Mouse (Mus musculus) neural tube, embryonic 15.5 days (tissue): Measurements from ENCODE around the gene Car14. TPM values are rescaled to one million over a fixed set of nuclear protein-coding genes. Genes with fewer than 3 reads are reported as not detected.

ENCODE experiments used
- ATAC-seq: fragments of 200-750 bp; cut with Nextera tagmentation; 2 replicates; pipeline ENCODE4 v1.8.0; 2017; ENCODE audit warnings: mild to moderate bottlenecking, moderate TSS enrichment, moderate library complexity; ENCODE audit not compliant: low FRiP score
- H3K27ac ChIP-seq: fragments of 300-500 bp; sonication (generic); replicated peaks from 2 replicates; pipeline ENCODE4 v1.5.1; 2015; ENCODE audit warnings: mild to moderate bottlenecking, inconsistent platforms
- H3K27me3 ChIP-seq: fragments of 300-500 bp; sonication (generic); replicated peaks from 2 replicates; pipeline ENCODE4 v1.6.1; 2015; ENCODE audit warnings: inconsistent platforms
- H3K36me3 ChIP-seq: fragments of 300-500 bp; sonication (generic); 2 replicates; pipeline ENCODE4 v1.6.1; 2015; ENCODE audit warnings: inconsistent platforms
- H3K4me1 ChIP-seq: fragments of 300-500 bp; sonication (generic); 2 replicates; pipeline ENCODE4 v1.6.1; 2015; ENCODE audit warnings: inconsistent platforms
- H3K4me2 ChIP-seq: fragments of 300-500 bp; sonication (generic); 2 replicates; pipeline ENCODE4 v1.6.1; 2015; ENCODE audit warnings: inconsistent platforms, mild to moderate bottlenecking, moderate library complexity
- H3K4me3 ChIP-seq: fragments of 300-500 bp; sonication (generic); replicated peaks from 2 replicates; pipeline ENCODE4 v1.5.1; 2015; ENCODE audit warnings: mild to moderate bottlenecking, inconsistent platforms
- H3K9ac ChIP-seq: fragments of 300-500 bp; sonication (generic); replicated peaks from 2 replicates; pipeline ENCODE4 v1.6.1; 2015; ENCODE audit warnings: mild to moderate bottlenecking, inconsistent platforms
- H3K9me3 ChIP-seq: fragments of 300-500 bp; sonication (generic); replicated peaks from 2 replicates; pipeline ENCODE4 v1.6.1; 2016; ENCODE audit warnings: inconsistent platforms
- WGBS: fragments of 180-500 bp; shearing (Covaris S2); methylation state at CpG from one replicate; pipeline ENCODE4 v1.1.7; 2015; ENCODE audit warnings: mixed read lengths; 5-methylcytosine and 5-hydroxymethylcytosine counted together
- polyA plus RNA-seq: library from polyadenylated mRNA; unstranded; fragments of >200 nt; fragmentation: Nextera tagmentation; extraction: Ambion mirVana; gene quantifications from 2 replicates; pipeline ENCODE4 v1.2.1, GENCODE M21; 2015

Car14 gene
- polyA plus RNA-seq, 1 experiment from 2014 or later: 1.3 TPM

DNA sequence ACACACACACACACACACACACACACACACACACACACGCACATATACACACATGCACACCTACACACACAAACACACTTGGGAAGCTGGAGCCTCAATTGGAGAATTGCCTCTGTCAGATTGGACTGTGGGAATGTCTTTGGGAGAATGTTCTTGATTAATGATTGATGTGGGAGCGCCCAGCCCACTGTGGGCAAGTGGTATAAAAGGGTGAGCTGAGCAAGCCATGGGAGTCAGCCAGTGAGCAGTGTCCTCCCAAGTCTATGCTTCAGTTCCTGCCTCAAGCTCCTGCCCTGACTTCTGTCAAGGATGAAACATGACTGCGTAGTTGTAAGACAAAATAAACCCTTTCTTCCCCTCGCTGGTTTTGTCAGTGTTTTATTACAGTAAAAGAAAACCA lies 16.9 kb downstream of the Car14 start:
- Histone ChIP-seq H3K4me3 (no peak overlapping the region), H3K4me2 (no peak overlapping the region), H3K9ac (no peak overlapping the region), H3K27me3 (no peaks in the 10 kb centered on the region), H3K27ac (no peak overlapping the region), H3K4me1 (peaks cover 14% of the 10 kb centered on the region), H3K36me3 (no peaks in the 10 kb centered on the region), H3K9me3 (no peaks in the 10 kb centered on the region)
- no peak for ATAC-seq
- 76% methylated on average over 4 of the region's 4 CpGs for WGBS

DNA sequence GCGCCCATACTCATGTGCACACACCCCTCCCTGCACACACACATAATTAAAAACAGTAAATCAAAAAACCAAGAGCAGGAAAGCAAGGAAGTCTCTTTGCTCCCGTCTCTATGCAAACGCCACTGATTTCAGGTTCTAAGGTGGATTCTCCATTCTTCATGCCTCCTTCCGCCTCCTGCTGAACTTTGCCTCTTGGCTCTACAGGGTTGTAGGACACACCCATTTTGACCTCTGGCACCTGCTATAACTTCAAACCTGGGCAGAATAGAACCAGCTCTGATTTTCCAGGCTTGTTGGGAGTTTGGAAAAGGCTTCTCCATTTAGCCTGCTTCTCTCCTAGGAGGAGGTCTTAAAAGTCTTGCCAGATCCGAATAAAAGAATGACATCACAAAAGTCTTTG lies 20.1 kb downstream of the Car14 start:
- Histone ChIP-seq H3K4me2 (no peak overlapping the region), H3K27ac (no peak overlapping the region), H3K4me1 (peaks cover 18% of the 10 kb centered on the region), H3K4me3 (no peak overlapping the region), H3K36me3 (no peaks in the 10 kb centered on the region), H3K9me3 (no peaks in the 10 kb centered on the region), H3K9ac (no peak overlapping the region), H3K27me3 (no peaks in the 10 kb centered on the region)
- no peak for ATAC-seq
- 83% methylated on average over 5 of the region's 5 CpGs for WGBS

DNA sequence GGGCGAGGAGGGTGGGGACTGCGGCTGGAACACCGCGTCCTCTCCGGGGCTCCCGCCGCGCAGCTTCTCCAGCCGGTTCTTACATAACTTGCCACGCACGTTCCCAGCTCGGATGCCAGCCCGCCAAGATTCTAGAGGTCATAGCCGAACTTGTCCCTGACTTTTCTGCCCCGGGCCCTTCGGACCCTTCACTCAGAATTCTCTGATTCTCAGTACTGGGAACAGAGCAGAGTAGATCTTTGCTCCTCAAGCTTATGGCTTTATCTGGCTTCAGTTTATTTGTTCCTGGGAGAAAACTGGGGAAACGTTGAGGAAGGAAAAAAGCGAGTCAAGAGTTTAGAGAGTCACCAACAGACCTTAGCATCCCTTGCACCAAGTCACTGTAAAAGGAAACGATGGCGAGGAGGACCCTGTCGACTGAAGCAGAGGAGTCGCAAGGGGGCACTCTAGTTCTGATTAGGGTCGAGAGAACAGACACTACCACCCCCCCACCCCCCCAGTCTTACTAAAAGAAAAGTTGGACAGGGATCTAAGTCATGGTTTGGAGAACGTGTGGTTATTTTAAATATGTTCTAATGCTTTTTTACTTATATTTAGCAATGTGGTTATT lies 21.6 kb downstream of the Car14 start:
- peak overlapping the region; percentile 48 for H3K9ac ChIP-seq
- H3K4me2 ChIP-seq: peak overlapping the region; percentile 100
- H3K27me3 ChIP-seq: no peaks in the 10 kb centered on the region
- peak overlapping the region; percentile 56; the same call in 1 of the 2 replicates for H3K27ac ChIP-seq
- peak overlapping the region; percentile 68 for H3K4me3 ChIP-seq
- no peaks in the 10 kb centered on the region for H3K9me3 ChIP-seq
- ATAC-seq: no peak
- H3K36me3 ChIP-seq: no peaks in the 10 kb centered on the region
- 3% methylated on average over 24 of the region's 24 CpGs for WGBS
- peaks cover 18% of the 10 kb centered on the region for H3K4me1 ChIP-seq

DNA sequence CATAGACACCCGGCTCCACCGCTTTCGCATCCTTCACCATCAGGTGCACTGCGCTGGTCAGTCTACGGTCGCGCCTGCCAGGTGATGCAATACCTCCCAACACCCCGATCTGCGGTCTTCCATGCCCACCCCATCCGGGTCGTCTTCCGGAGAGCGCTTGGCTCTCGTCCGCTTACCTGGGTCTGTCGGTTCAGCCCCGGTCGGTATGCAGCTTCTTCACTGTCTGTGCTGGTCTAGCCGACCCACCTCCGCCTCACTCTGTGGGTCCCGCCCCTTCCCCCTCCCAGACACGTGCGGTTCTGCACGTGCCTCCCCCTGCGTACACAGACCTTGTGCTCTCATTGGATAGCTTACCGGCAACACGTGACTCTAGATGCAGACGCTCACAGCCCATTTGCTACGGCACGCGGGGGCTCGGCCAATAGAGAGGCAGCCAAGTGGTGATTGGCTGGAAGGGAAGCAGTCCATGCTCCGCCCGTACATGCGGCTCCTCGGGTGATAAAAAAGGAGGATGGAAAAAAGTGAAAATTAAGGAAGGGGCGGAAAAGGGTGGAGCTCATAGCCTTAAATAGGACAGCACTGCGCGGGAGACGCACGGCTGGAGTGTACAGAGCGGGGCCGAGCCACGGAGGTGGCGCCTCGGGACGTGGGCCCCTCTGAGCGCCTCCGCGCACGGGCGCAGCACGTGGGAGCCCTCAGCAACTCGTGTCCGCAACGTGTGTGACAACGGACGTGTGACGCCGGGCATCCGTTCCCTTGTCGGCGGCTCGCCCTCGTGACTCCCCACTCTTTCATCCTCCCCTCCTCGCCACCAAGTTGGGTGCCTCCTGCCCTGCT lies 22.3 kb downstream of the Car14 start, which contains the start of gene Ciart:
TSS of gene Ciart (minus strand) at position 273 of the 837 bp plus-strand sequence.
- Histone ChIP-seq H3K9ac (peak within 1 kb of the TSS; percentile 51), H3K4me1 (peaks cover 18% of the 10 kb centered on the region), H3K27ac (peak within 1 kb of the TSS; percentile 56), H3K36me3 (no peaks in the 10 kb centered on the region), H3K27me3 (no peaks in the 10 kb centered on the region), H3K4me3 (peak within 1 kb of the TSS; percentile 68), H3K9me3 (no peaks in the 10 kb centered on the region), H3K4me2 (peak within 1 kb of the TSS; percentile 100)
- peak; percentile 100 for ATAC-seq
- under 1% methylated on average over 54 of the region's 66 CpGs for WGBS

GRCm38 (mm10) chr3:95879063-95879462 lies 25.4 kb downstream of the Car14 start:
- no peak for ATAC-seq
- WGBS: 95% methylated on average over 4 of the region's 4 CpGs
- Histone ChIP-seq H3K4me3 (no peak overlapping the region), H3K9ac (no peak overlapping the region), H3K9me3 (no peaks in the 10 kb centered on the region), H3K27ac (no peak overlapping the region), H3K4me2 (no peak overlapping the region), H3K36me3 (no peaks in the 10 kb centered on the region), H3K4me1 (peaks cover 18% of the 10 kb centered on the region), H3K27me3 (no peaks in the 10 kb centered on the region)

- 83% methylated on average over 7 of the region's 7 CpGs for WGBS
- Histone ChIP-seq H3K4me2 (peak overlapping the region; percentile 78), H3K4me3 (peak overlapping the region; percentile 70), H3K27ac (peak overlapping the region; percentile 86; the same call in 1 of the 2 replicates), H3K27me3 (no peaks in the 10 kb centered on the region), H3K36me3 (peaks cover 21% of the 10 kb centered on the region), H3K9ac (peak overlapping the region; percentile 77), H3K9me3 (no peaks in the 10 kb centered on the region), H3K4me1 (peaks cover 26% of the 10 kb centered on the region)
- no peak for ATAC-seq
Observed at GRCm38 (mm10) chr3:95872048-95872447, 32.4 kb downstream of the Car14 start.

DNA sequence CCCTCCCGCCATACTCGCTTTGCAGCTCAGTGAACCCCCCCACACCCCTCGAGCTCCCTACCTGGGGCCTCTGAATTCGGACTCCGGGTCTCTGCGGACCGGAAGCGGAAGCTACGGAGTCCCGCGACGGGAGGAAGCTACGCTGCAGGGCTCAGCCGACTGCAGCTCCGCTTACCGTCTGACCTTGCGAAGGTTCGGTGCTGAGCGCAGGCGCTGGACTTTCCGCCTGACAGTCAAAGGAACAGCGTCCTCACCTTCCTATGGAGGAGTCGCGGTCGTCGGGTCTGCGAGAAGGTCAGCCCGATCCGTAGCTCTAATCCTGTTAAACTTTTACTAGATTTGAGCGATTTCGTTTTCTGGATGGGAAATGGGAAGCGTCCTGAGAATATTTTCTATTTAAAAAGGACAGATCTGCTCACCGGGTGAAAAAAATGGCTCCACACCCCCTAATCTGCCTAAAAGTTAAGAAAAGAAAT lies 33.1 kb downstream of the Car14 start, which contains the start of gene Mrps21:
TSS of gene Mrps21 (minus strand) at position 128 of the 476 bp plus-strand sequence.
- peak within 1 kb of the TSS; percentile 70 for H3K4me3 ChIP-seq
- peak within 1 kb of the TSS; percentile 77 for H3K9ac ChIP-seq
- no peaks in the 10 kb centered on the region for H3K9me3 ChIP-seq
- WGBS: under 1% methylated on average over 33 of the region's 33 CpGs
- H3K27me3 ChIP-seq: no peaks in the 10 kb centered on the region
- peaks cover 26% of the 10 kb centered on the region for H3K4me1 ChIP-seq
- H3K27ac ChIP-seq: peak within 1 kb of the TSS; percentile 86
- peaks cover 23% of the 10 kb centered on the region for H3K36me3 ChIP-seq
- ATAC-seq: peak; percentile 96
- peak within 1 kb of the TSS; percentile 78 for H3K4me2 ChIP-seq

GRCm38 (mm10) chr3:95870976-95871375 lies 33.5 kb downstream of the Car14 start:
- 8% methylated on average over 15 of the region's 15 CpGs for WGBS
- peaks cover 26% of the 10 kb centered on the region for H3K36me3 ChIP-seq
- peaks cover 26% of the 10 kb centered on the region for H3K4me1 ChIP-seq
- H3K9ac ChIP-seq: peak overlapping the region; percentile 77
- H3K27ac ChIP-seq: peak overlapping the region; percentile 86
- peak overlapping the region; percentile 78 for H3K4me2 ChIP-seq
- H3K27me3 ChIP-seq: no peaks in the 10 kb centered on the region
- H3K9me3 ChIP-seq: no peaks in the 10 kb centered on the region
- ATAC-seq: peak; percentile 48
- H3K4me3 ChIP-seq: peak overlapping the region; percentile 70

GRCm38 (mm10) chr3:95867408-95867807 lies 37.1 kb downstream of the Car14 start:
- H3K36me3 ChIP-seq: peaks cover 49% of the 10 kb centered on the region
- H3K9me3 ChIP-seq: no peaks in the 10 kb centered on the region
- WGBS: 98% methylated on average over 2 of the region's 2 CpGs

GRCm38 (mm10) chr3:95866071-95866470 lies 38.4 kb downstream of the Car14 start:
- H3K4me2 ChIP-seq: no peak overlapping the region
- no peak overlapping the region for H3K4me3 ChIP-seq
- H3K4me1 ChIP-seq: peaks cover 18% of the 10 kb centered on the region
- H3K9ac ChIP-seq: no peak overlapping the region
- peaks cover 51% of the 10 kb centered on the region for H3K36me3 ChIP-seq
- 95% methylated on average over 5 of the region's 5 CpGs for WGBS
- no peaks in the 10 kb centered on the region for H3K9me3 ChIP-seq
- H3K27ac ChIP-seq: no peak overlapping the region
- ATAC-seq: no peak
- H3K27me3 ChIP-seq: no peaks in the 10 kb centered on the region

More at GRCm38 (mm10) chr3:95867408-95867807, 37.1 kb downstream of the Car14 start:
- Histone ChIP-seq H3K27me3 (no peaks in the 10 kb centered on the region), H3K4me2 (no peak overlapping the region), H3K9ac (no peak overlapping the region), H3K4me1 (peaks cover 24% of the 10 kb centered on the region), H3K4me3 (no peak overlapping the region), H3K27ac (no peak overlapping the region)
- no peak for ATAC-seq

DNA sequence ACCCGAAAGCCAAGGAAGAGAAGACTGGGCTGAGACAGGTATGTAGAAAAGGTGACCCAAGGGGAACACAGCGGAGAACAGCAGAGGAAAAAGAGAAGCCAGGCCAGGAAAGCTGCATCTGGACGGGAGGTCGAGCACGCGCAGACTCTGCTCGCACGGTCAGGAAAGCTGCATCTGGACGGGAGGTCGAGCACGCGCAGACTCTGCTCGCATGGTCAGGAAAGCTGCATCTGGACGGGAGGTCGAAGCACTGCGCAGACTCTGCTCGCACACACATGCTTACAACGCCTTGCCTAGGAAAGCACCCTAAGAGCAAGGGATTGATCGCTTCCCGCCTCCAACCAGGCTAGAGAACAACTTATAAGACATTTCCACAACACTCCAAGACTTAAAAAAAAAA lies 38.9 kb downstream of the Car14 start:
- Histone ChIP-seq H3K9ac (no peak overlapping the region), H3K4me3 (no peak overlapping the region), H3K4me1 (peaks cover 14% of the 10 kb centered on the region), H3K4me2 (no peak overlapping the region), H3K27me3 (no peaks in the 10 kb centered on the region), H3K27ac (no peak overlapping the region), H3K36me3 (peaks cover 51% of the 10 kb centered on the region), H3K9me3 (no peaks in the 10 kb centered on the region)
- ATAC-seq: no peak
- 94% methylated on average over 20 of the region's 20 CpGs for WGBS
